Mouse (Mus musculus) myocyte (in vitro differentiated cells): ENCODE results near the gene Zer1.

Source experiments
- CEBPB ChIP-seq: IDR thresholded peaks from 2 replicates; pipeline ENCODE4 v1.6.1; 2011; ENCODE audit warnings: mild to moderate bottlenecking, moderate library complexity; ENCODE audit not compliant: poor library complexity, insufficient read depth, severe bottlenecking
- E2F4 ChIP-seq: IDR thresholded peaks from one replicate; pipeline ENCODE4 v1.6.1; 2011; ENCODE audit warnings: mild to moderate bottlenecking, control low read depth, moderate library complexity; ENCODE audit not compliant: insufficient read depth
- MAX ChIP-seq: IDR thresholded peaks from one replicate; pipeline ENCODE4 v1.6.1; 2011; ENCODE audit warnings: low read depth, mild to moderate bottlenecking, control low read depth
- MYOD1 ChIP-seq, 3 experiments: IDR thresholded peaks; one replicate each; pipeline ENCODE4 v1.6.1; 2011; ENCODE audit warnings: control low read depth in 2 of 3, low read depth in 2 of 3, mild to moderate bottlenecking in 2 of 3, moderate library complexity in 1 of 3; ENCODE audit not compliant: insufficient read length in 2 of 3, control insufficient read depth in 1 of 3
- MYOG ChIP-seq, 3 experiments: IDR thresholded peaks; one replicate each; pipeline ENCODE4 v1.6.1; 2011; ENCODE audit warnings: control low read depth in 2 of 3, low read depth in 2 of 3, mild to moderate bottlenecking in 2 of 3; ENCODE audit not compliant: insufficient read length in 2 of 3, control insufficient read depth in 1 of 3, insufficient read depth in 1 of 3
- POLR2A ChIP-seq: IDR thresholded peaks from one replicate; pipeline ENCODE4 v1.6.1; 2011; ENCODE audit warnings: low read depth, mild to moderate bottlenecking, control low read depth, moderate library complexity; ENCODE audit not compliant: insufficient read length
- REST ChIP-seq: IDR thresholded peaks from one replicate; pipeline ENCODE4 v1.6.1; 2011; ENCODE audit warnings: mild to moderate bottlenecking, control low read depth, moderate library complexity; ENCODE audit not compliant: insufficient read depth, insufficient read length
- SRF ChIP-seq: IDR thresholded peaks from one replicate; pipeline ENCODE4 v1.6.1; 2011; ENCODE audit warnings: low read depth; ENCODE audit not compliant: control insufficient read depth, insufficient read length
- TCF12 ChIP-seq: IDR thresholded peaks from one replicate; pipeline ENCODE4 v1.6.1; 2011; ENCODE audit warnings: mild to moderate bottlenecking, control low read depth; ENCODE audit not compliant: poor library complexity, insufficient read depth, severe bottlenecking
- USF1 ChIP-seq: IDR thresholded peaks from one replicate; pipeline ENCODE4 v1.6.1; 2011; ENCODE audit warnings: low read depth, mild to moderate bottlenecking, control low read depth, moderate library complexity

GRCm38 (mm10) chr2:30057223-30057904 lies 67.0 kb downstream of the Zer1 start, which contains the start of gene Set:
- TF ChIP-seq MYOG (IDR thresholded peaks at IDR 0.05; ENCODE audit: control insufficient read depth in 1 of 3, insufficient read depth in 1 of 3, insufficient read length in 2 of 3, low read depth in 2 of 3) = no peak
- no peak for TF ChIP-seq MAX
- no peak for TF ChIP-seq POLR2A
- TF ChIP-seq TCF12 = no peak
- no peak for TF ChIP-seq E2F4
- TF ChIP-seq USF1 = no peak
- TF ChIP-seq REST = no peak
- TF ChIP-seq CEBPB = no peak
- no peak for TF ChIP-seq MYOD1 (IDR thresholded peaks at IDR 0.05; ENCODE audit: control insufficient read depth in 1 of 3, insufficient read length in 2 of 3, low read depth in 2 of 3)
- no peak for TF ChIP-seq SRF
